Mouse (Mus musculus): Measurements from ENCODE around the gene Calcrl. TPM values are rescaled to one million over a fixed set of nuclear protein-coding genes. Genes with fewer than 3 reads are reported as not detected.

Gene Calcrl
- total RNA-seq (2021), result 10 to 100 TPM; 29.2 to 31.4 TPM

GRCm38 (mm10) chr2:84425138-84425537, at the start of gene Calcrl:
Calcrl (minus strand) TSS chr2:84425411.
- peak; percentile 80 to 81 for DNase-seq
- intact Hi-C loops (cut with DNase I), result loop anchor here (2.0 kb wide), 2 partner anchors 18 to 38 kb away; no protein-coding TSS in a partner anchor

- peak in 1 of 2 experiments; percentile 21 for DNase-seq
- intact Hi-C loops (cut with DNase I), result no loop called here
Measured at GRCm38 (mm10) chr2:84474651-84475050, 49.4 kb upstream of the Calcrl start.

DNA sequence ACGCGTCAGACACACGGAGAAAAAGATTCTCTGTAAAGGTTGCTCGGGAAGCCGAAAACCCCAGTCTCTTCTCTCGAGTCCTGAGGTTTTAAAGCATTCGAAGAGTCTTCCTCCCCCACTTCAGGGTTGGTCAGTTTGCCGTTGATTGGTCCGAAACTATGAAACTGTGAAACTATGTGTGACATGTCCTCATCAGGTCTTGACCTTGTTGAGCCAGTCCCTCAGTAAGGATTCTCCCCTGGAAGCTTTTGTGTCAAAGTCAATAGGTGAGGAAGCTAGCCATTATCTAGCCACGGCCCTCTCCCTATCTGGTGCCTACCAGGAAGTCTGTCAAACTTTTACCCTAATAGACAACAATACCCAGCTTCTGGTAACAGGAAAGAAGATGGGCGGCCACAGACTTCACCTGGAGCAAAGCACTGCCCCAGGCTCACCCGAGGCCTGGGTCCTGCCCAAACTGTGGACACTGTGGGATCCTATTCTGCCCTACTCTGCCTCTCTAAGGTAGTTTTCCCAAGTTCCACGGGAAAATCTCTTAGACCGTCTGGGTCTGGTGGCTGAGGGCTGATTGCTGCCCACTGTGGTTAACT, 48.8 kb upstream of the Calcrl start:
- intact Hi-C loops (cut with DNase I), result no loop called here
- no peak for DNase-seq

- no peak for DNase-seq
- intact Hi-C loops (cut with DNase I), result no loop called here
Measured at GRCm38 (mm10) chr2:84467391-84467790, 42.2 kb upstream of the Calcrl start.

- intact Hi-C loops (cut with DNase I), result no loop called here
- DNase-seq, result no peak
Measured at GRCm38 (mm10) chr2:84464956-84465355, 39.7 kb upstream of the Calcrl start.

DNA sequence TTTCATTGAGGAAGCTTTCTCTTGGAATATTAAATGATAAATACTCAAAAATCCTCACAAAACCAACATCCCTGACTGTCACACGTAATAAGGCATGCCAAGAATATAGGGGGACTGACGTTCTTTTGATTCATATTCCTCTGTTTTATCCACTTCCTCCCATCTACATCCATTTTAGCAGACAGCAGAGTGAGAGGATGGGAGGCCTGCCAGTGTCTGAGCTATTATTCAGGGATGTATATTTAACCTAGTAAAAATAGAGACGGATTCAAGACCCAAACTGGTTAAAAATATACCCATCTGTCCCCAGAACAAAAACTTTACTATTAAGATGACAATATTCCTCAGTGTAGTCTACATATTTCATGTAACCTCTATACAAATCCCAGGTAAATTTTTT, 37.2 kb upstream of the Calcrl start:
- intact Hi-C loops (cut with DNase I), result no loop called here
- DNase-seq, result no peak

DNA sequence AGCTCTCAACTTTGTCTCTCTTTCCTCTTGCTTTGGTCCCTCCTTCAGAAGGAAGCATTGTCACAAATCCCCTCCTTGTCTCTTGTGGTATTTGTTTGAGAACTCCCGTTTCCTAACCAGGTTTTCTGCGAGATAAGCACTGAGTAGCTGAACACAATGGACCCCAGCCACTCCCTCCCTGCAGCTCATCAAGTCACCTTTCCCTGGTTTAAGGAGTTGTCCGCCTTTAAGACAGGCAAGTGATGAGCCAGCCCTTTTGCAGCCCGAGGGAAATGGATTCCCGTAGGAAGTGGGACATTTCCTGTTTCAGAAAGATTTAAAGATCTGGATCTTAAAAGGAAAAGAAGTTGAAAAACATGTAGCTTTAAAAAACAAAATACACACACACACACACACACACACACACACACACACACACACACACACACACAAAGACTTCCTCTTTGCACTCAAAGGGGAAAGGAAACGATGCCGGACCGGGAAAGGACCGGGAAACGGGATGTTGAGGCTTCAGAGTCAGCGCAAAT, 34.5 kb upstream of the Calcrl start:
- peak; percentile 52 for DNase-seq
- intact Hi-C loops (cut with DNase I), result loop anchor here (5.0 kb wide), 1 partner anchor 338 kb away; the partner anchor contains the start of gene Ube2l6

DNA sequence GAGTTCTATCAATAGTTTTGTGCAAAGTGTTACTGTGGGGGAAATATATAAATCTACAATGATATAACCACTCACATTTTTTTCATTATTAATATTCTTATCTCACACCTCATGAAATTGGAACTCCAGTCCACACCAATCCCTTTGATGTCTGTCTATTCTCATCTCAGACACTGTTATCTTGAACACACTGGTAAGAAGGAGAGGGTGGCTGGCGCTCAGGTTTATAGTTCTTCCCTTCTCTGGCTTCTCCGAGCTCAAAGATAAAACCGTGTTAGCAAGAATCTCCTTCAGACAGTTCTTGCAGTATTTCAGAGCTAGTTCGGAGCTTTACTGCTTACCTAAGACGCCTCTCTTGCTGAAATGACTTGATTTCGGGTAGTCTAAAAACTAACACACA, 32.0 kb upstream of the Calcrl start:
- no peak for DNase-seq
- intact Hi-C loops (cut with DNase I), result loop anchor here (5.0 kb wide), 1 partner anchor 340 kb away; the partner anchor contains the start of gene Ube2l6

GRCm38 (mm10) chr2:84455236-84455799, 30.1 kb upstream of the Calcrl start:
- intact Hi-C loops (cut with DNase I), result loop anchor here (1.0 to 5.0 kb wide), 3 partner anchors 24 to 342 kb away; partner anchors contain the start of gene Ube2l6
- peak; percentile 43 to 52 for DNase-seq

GRCm38 (mm10) chr2:84454551-84455235, 29.5 kb upstream of the Calcrl start:
- intact Hi-C loops (cut with DNase I), result loop anchor here (1.0 to 5.0 kb wide), 5 partner anchors 25 to 343 kb away; partner anchors contain the start of gene Ube2l6
- DNase-seq, result no peak

GRCm38 (mm10) chr2:84454051-84454450, 28.8 kb upstream of the Calcrl start:
- intact Hi-C loops (cut with DNase I), result loop anchor here (2.0 to 5.0 kb wide), 3 partner anchors 148 to 207 kb away; no protein-coding TSS in a partner anchor
- no peak for DNase-seq

- intact Hi-C loops (cut with DNase I), result no loop called here
- no peak for DNase-seq
Measured at GRCm38 (mm10) chr2:84445499-84445898, 20.3 kb upstream of the Calcrl start.

GRCm38 (mm10) chr2:84441940-84442339, 16.7 kb upstream of the Calcrl start:
- intact Hi-C loops (cut with DNase I), result no loop called here

DNA sequence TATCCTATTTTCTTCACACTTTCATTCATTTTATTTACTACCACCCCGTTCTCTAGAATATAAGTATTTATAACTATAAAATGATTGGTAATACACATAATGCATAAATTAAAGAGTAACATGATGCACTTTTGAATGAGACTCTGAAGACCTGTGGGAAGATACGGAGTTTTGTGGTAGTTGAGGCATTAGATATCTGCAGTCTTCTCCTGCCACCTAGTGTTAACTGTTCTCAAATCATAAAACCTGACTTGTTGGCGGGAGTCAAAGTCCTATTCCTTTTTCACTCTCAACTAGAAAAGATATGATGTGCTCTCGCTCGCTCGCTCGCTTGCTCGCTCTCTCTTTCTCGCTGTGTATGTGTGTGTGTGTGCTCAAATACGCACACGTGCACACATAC, 4.5 kb upstream of the Calcrl start:
- intact Hi-C loops (cut with DNase I), result loop anchor here (1.0 to 10.0 kb wide), 6 partner anchors 137 to 615 kb away; partner anchors contain the start of gene Fam171b
- peak in 1 of 2 experiments; percentile 16 for DNase-seq

More at GRCm38 (mm10) chr2:84441940-84442339, 16.7 kb upstream of the Calcrl start:
- DNase-seq, result no peak

GRCm38 (mm10) chr2:84428836-84429235, 3.6 kb upstream of the Calcrl start:
- intact Hi-C loops (cut with DNase I), result loop anchor here (1.0 to 2.0 kb wide), 4 partner anchors 136 to 392 kb away; no protein-coding TSS in a partner anchor
- no peak for DNase-seq

GRCm38 (mm10) chr2:84426531-84426930, 1.3 kb upstream of the Calcrl start:
- DNase-seq, result no peak
- intact Hi-C loops (cut with DNase I), result no loop called here

- intact Hi-C loops (cut with DNase I), result no loop called here
- peak in 1 of 2 experiments; percentile 28 for DNase-seq
Measured at GRCm38 (mm10) chr2:84416501-84416900, 8.7 kb downstream of the Calcrl start.

DNA sequence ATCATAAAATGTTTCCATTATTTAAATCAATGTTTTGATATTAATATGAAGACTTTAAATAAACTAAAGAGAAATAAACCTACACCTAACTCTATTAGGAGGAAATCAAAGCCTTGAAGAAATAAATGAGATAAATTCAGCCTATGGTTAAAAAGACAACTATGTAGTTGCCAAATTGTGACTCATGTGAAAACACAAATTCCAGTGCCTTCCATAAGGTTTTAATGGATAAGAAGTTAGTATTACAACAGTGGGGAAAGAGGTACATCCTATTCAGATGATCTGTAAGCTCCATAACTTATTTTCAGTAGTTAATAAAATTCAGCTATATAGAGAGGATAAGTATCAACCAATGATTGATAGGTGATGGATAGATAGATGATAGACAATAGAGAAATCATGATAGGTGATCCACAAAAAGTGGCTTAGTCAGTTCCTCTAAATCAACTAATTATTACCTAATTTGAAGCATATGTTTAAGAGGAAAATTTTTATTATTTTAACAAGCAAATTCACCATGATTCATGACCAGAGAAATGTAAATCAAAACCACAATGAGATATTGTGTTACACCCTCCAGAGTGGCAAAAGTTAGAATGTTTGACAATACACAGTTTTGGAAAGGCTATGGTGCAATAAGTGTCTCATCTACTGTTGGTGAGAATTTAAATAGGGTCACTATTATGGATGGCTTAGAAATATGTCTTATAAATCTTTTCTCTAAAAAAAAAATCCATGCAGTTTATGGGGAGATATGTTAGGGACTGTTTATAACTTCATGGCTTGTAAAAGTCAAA, 15.2 kb downstream of the Calcrl start:
- intact Hi-C loops (cut with DNase I), result no loop called here
- no peak for DNase-seq

- no peak for DNase-seq
- intact Hi-C loops (cut with DNase I), result no loop called here
Measured at GRCm38 (mm10) chr2:84404834-84405233, 20.4 kb downstream of the Calcrl start.

GRCm38 (mm10) chr2:84402713-84403112, 22.5 kb downstream of the Calcrl start:
- intact Hi-C loops (cut with DNase I), result no loop called here
- DNase-seq, result no peak

All from heart, postnatal 36 days (tissue).